Mouse (Mus musculus): ENCODE measurements around the gene Lrig1. TPM values are rescaled to one million over a fixed set of nuclear protein-coding genes. Genes with fewer than 3 reads are reported as not detected.

Gene Lrig1
- total and polyA plus RNA-seq, 3 experiments = 23.3 to 32.7 (median 30.4) TPM

- WGBS = 69% methylated on average over 5 of the region's 5 CpGs
- H3K9ac ChIP-seq (ENCODE audit: low read depth, low read length) = no peak overlapping the region
- intact Hi-C loops (cut with DNase I) = loop anchor here (5.0 kb wide), 1 partner anchor 372 kb away; no protein-coding TSS in a partner anchor
- TF ChIP-seq POLR2A (IDR thresholded peaks at IDR 0.05; ENCODE audit: insufficient read depth, low read depth, low read length) (no peak), EP300 (IDR thresholded peaks at IDR 0.05; ENCODE audit: insufficient read depth, low read depth, low read length) (no peak)
- no peak for DNase-seq
- no peaks in the 10 kb centered on the region for H3K27me3 ChIP-seq (ENCODE audit: control insufficient read depth, insufficient read depth, low read length)
- H3K4me1 ChIP-seq (ENCODE audit: control insufficient read depth, insufficient read depth, low read length) = peaks cover 7% of the 10 kb centered on the region
- H3K36me3 ChIP-seq (ENCODE audit: control insufficient read depth, insufficient read depth, low read length) = peaks cover 3% of the 10 kb centered on the region
- H3K27ac ChIP-seq = peak overlapping the region; percentile 24; the same call in 1 of the 2 replicates
- no peaks in the 10 kb centered on the region for H3K79me2 ChIP-seq (replicated peaks; ENCODE audit: control insufficient read depth, insufficient read depth, low read length)
- H3K4me3 ChIP-seq = no peak overlapping the region
Measured at GRCm38 (mm10) chr6:94595206-94595605, 104.8 kb downstream of the Lrig1 start.

DNA sequence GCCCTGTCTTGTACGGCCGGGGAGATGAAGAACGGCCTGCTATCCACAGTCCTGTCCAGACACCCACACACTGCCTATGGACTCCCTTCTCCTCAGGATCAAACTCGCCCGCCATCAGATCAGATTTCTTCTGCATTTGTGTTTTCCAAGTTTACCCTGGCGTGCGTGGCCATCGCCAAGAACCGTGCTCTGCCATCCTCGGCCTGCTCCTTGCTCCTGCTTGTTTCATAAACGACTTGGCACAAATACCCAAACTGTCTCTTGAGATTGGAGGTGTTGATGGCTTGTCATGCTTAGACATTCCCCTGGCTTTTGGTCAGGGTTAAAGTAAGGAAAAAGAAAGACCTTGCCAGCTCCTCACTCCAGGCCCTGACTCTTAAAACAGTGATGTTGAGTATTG, 105.2 kb downstream of the Lrig1 start:
- Histone ChIP-seq H3K79me2 (replicated peaks; ENCODE audit: control insufficient read depth, insufficient read depth, low read length) (no peaks in the 10 kb centered on the region), H3K27me3 (ENCODE audit: control insufficient read depth, insufficient read depth, low read length) (no peaks in the 10 kb centered on the region), H3K4me3 (no peak overlapping the region), H3K4me1 (ENCODE audit: control insufficient read depth, insufficient read depth, low read length) (peaks cover 7% of the 10 kb centered on the region), H3K9ac (ENCODE audit: low read depth, low read length) (no peak overlapping the region), H3K27ac (peak overlapping the region; percentile 24), H3K36me3 (ENCODE audit: control insufficient read depth, insufficient read depth, low read length) (peaks cover 3% of the 10 kb centered on the region)
- TF ChIP-seq CTCF (IDR thresholded peaks at IDR 0.05) = no peak
- TF ChIP-seq POLR2A (IDR thresholded peaks at IDR 0.05; ENCODE audit: insufficient read depth, low read depth, low read length) = no peak
- TF ChIP-seq EP300 (IDR thresholded peaks at IDR 0.05; ENCODE audit: insufficient read depth, low read depth, low read length) = no peak
- 71% methylated on average over 11 of the region's 11 CpGs for WGBS
- intact Hi-C loops (cut with DNase I) = loop anchor here (5.0 kb wide), 1 partner anchor 373 kb away; no protein-coding TSS in a partner anchor
- DNase-seq = no peak

DNA sequence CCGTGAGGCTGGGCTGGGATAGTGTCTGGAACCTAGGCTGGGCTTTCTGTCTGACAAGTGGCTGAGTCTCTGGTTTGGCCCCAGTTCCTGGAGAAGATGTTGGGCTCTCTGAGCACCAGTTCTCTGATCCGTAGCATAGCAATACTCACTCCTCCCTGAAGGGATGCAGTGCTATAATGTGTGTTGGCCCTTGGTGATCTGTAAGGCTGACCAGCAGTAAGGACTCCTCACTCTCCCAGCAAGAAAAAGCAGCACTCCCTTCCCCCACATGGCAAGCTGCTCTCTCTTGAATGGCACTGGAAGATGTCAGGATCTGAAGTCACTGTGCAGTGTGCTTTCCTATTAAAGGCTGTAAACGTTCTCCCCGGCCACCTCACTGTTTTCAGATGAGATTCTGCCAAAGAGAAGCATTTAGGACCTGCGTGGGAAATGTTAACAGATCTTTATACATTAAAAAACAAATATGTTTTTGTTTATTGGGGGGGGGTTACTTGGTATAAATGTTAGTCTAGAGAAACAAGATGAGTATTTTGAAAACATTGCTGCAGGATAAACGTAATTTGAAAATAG, 105.8 kb downstream of the Lrig1 start:
- Histone ChIP-seq H3K9ac (ENCODE audit: low read depth, low read length) (no peak overlapping the region), H3K79me2 (replicated peaks; ENCODE audit: control insufficient read depth, insufficient read depth, low read length) (no peaks in the 10 kb centered on the region), H3K27ac (no peak overlapping the region), H3K4me3 (no peak overlapping the region), H3K27me3 (ENCODE audit: control insufficient read depth, insufficient read depth, low read length) (no peaks in the 10 kb centered on the region), H3K36me3 (ENCODE audit: control insufficient read depth, insufficient read depth, low read length) (peaks cover 3% of the 10 kb centered on the region), H3K4me1 (ENCODE audit: control insufficient read depth, insufficient read depth, low read length) (peaks cover 7% of the 10 kb centered on the region)
- 74% methylated on average over 6 of the region's 6 CpGs for WGBS
- DNase-seq = no peak
- TF ChIP-seq EP300 (IDR thresholded peaks at IDR 0.05; ENCODE audit: insufficient read depth, low read depth, low read length) (no peak), POLR2A (IDR thresholded peaks at IDR 0.05; ENCODE audit: insufficient read depth, low read depth, low read length) (no peak), CTCF (IDR thresholded peaks at IDR 0.05) (no peak)
- intact Hi-C loops (cut with DNase I) = no loop called here

DNA sequence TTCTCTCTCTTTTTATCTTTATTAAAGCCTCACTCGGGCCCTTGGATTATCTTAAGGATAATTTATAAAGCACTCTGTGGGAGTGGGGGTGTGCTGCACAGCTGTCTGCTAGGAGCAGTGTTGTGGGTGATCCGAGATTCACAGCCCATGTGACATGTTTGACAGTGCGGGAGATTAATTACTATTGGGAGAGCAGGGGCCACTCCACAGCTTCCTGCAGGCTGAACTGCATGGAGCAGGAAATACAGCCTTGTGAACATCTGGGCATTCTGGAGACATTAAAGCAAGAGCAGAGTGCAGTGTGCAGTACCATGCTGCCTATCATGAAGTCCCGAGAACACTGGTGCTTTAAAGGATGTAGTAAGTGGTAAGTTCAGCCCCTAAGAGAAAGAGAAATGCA, 107.2 kb downstream of the Lrig1 start:
- WGBS = 8% methylated on average over 4 of the region's 4 CpGs
- H3K79me2 ChIP-seq (replicated peaks; ENCODE audit: control insufficient read depth, insufficient read depth, low read length) = no peaks in the 10 kb centered on the region
- peak overlapping the region; percentile 55 for H3K27ac ChIP-seq
- peak overlapping the region; percentile 33 for H3K4me3 ChIP-seq
- H3K4me1 ChIP-seq (ENCODE audit: control insufficient read depth, insufficient read depth, low read length) = peaks cover 7% of the 10 kb centered on the region
- no peaks in the 10 kb centered on the region for H3K27me3 ChIP-seq (ENCODE audit: control insufficient read depth, insufficient read depth, low read length)
- TF ChIP-seq EP300 (IDR thresholded peaks at IDR 0.05; ENCODE audit: insufficient read depth, low read depth, low read length) = no peak
- TF ChIP-seq CTCF (IDR thresholded peaks at IDR 0.05) = no peak
- TF ChIP-seq POLR2A (IDR thresholded peaks at IDR 0.05; ENCODE audit: insufficient read depth, low read depth, low read length) = no peak
- peak overlapping the region; percentile 31 for H3K9ac ChIP-seq (ENCODE audit: low read depth, low read length)
- DNase-seq = no peak
- intact Hi-C loops (cut with DNase I) = no loop called here
- H3K36me3 ChIP-seq (ENCODE audit: control insufficient read depth, insufficient read depth, low read length) = peaks cover 3% of the 10 kb centered on the region

- 5% methylated on average over 8 of the region's 8 CpGs for WGBS
- peaks cover 7% of the 10 kb centered on the region for H3K4me1 ChIP-seq (ENCODE audit: control insufficient read depth, insufficient read depth, low read length)
- peaks cover 3% of the 10 kb centered on the region for H3K36me3 ChIP-seq (ENCODE audit: control insufficient read depth, insufficient read depth, low read length)
- no peaks in the 10 kb centered on the region for H3K79me2 ChIP-seq (replicated peaks; ENCODE audit: control insufficient read depth, insufficient read depth, low read length)
- peak; percentile 56 to 58 for DNase-seq
- no peaks in the 10 kb centered on the region for H3K27me3 ChIP-seq (ENCODE audit: control insufficient read depth, insufficient read depth, low read length)
- H3K27ac ChIP-seq = peak overlapping the region; percentile 55
- TF ChIP-seq POLR2A (IDR thresholded peaks at IDR 0.05; ENCODE audit: insufficient read depth, low read depth, low read length) (no peak), CTCF (IDR thresholded peaks at IDR 0.05) (no peak), EP300 (IDR thresholded peaks at IDR 0.05; ENCODE audit: insufficient read depth, low read depth, low read length) (no peak)
- intact Hi-C loops (cut with DNase I) = no loop called here
- H3K9ac ChIP-seq (ENCODE audit: low read depth, low read length) = no peak overlapping the region
- H3K4me3 ChIP-seq = peak overlapping the region; percentile 33
Measured at GRCm38 (mm10) chr6:94592243-94592642, 107.7 kb downstream of the Lrig1 start.

GRCm38 (mm10) chr6:94588365-94588764, 111.6 kb downstream of the Lrig1 start:
- H3K4me3 ChIP-seq = no peak overlapping the region
- 56% methylated on average over 4 of the region's 4 CpGs for whole genome bisulfite sequencing
- peaks cover 7% of the 10 kb centered on the region for H3K4me1 ChIP-seq (ENCODE audit: control insufficient read depth, insufficient read depth, low read length)
- DNase-seq = no peak
- H3K27me3 ChIP-seq (ENCODE audit: control insufficient read depth, insufficient read depth, low read length) = no peaks in the 10 kb centered on the region
- H3K9ac ChIP-seq (ENCODE audit: low read depth, low read length) = no peak overlapping the region
- TF ChIP-seq POLR2A (IDR thresholded peaks at IDR 0.05; ENCODE audit: insufficient read depth, low read depth, low read length) (no peak), CTCF (IDR thresholded peaks at IDR 0.05) (no peak), EP300 (IDR thresholded peaks at IDR 0.05; ENCODE audit: insufficient read depth, low read depth, low read length) (no peak)
- no peak overlapping the region for H3K27ac ChIP-seq
- no peaks in the 10 kb centered on the region for H3K79me2 ChIP-seq (replicated peaks; ENCODE audit: control insufficient read depth, insufficient read depth, low read length)
- H3K36me3 ChIP-seq (ENCODE audit: control insufficient read depth, insufficient read depth, low read length) = peaks cover 3% of the 10 kb centered on the region
- intact Hi-C loops (cut with DNase I) = no loop called here
